Mouse (Mus musculus) stomach, postnatal 0 days (tissue): ENCODE data around the gene Mlxipl. TPM values are rescaled to one million over a fixed set of nuclear protein-coding genes. Genes with fewer than 3 reads are reported as not detected.

Source experiments
- ATAC-seq: fragments of 200-750 bp; cut with Nextera tagmentation; 2 replicates; pipeline ENCODE4 v1.8.0; 2017; ENCODE audit not compliant: low FRiP score, low TSS enrichment
- DNase-seq: peaks from one replicate; pipeline ENCODE4 v3.0.0-alpha.2; 2016; ENCODE audit warnings: low spot score
- H3K27ac ChIP-seq: fragments of 300-500 bp; sonication (generic); replicated peaks from 2 replicates; pipeline ENCODE4 v1.5.1; 2014; ENCODE audit warnings: mild to moderate bottlenecking, control low read depth
- H3K27me3 ChIP-seq: fragments of 300-500 bp; sonication (generic); 2 replicates; pipeline ENCODE4 v1.6.1; 2014; ENCODE audit warnings: low read length; ENCODE audit not compliant: control insufficient read depth, insufficient read depth
- H3K36me3 ChIP-seq: fragments of 300-500 bp; sonication (generic); 2 replicates; pipeline ENCODE4 v1.6.1; 2014; ENCODE audit warnings: low read length, mixed read lengths; ENCODE audit not compliant: control insufficient read depth, insufficient read depth
- H3K4me1 ChIP-seq: fragments of 300-500 bp; sonication (generic); replicated peaks from 2 replicates; pipeline ENCODE4 v1.6.1; 2014; ENCODE audit warnings: antibody characterized with exemption; ENCODE audit not compliant: control insufficient read depth, insufficient read depth
- H3K4me2 ChIP-seq: fragments of 300-500 bp; sonication (generic); replicated peaks from 2 replicates; pipeline ENCODE4 v1.6.1; 2014; ENCODE audit warnings: low read depth, mild to moderate bottlenecking, control low read depth, moderate library complexity
- H3K4me3 ChIP-seq: fragments of 300-500 bp; sonication (generic); 2 replicates; pipeline ENCODE4 v1.5.1; 2014; ENCODE audit warnings: low read depth, low read length, control low read depth
- H3K9ac ChIP-seq: fragments of 300-500 bp; sonication (generic); 2 replicates; pipeline ENCODE4 v1.6.1; 2014; ENCODE audit warnings: mild to moderate bottlenecking, low read length, control low read depth, mixed read lengths
- H3K9me3 ChIP-seq: fragments of 300-500 bp; sonication (generic); 2 replicates; pipeline ENCODE4 v1.6.1; 2016; ENCODE audit warnings: low read length; ENCODE audit not compliant: control insufficient read depth
- CTCF ChIP-seq: IDR thresholded peaks from 2 replicates; pipeline ENCODE4 v1.5.1; 2016; ENCODE audit warnings: antibody characterized with exemption, low read depth, mild to moderate bottlenecking, moderate library complexity
- EP300 ChIP-seq: optimal IDR thresholded peaks from 2 replicates; pipeline ENCODE3; 2016; ENCODE audit warnings: antibody characterized with exemption
- WGBS: fragments of 180-500 bp; shearing (Covaris S2); extraction: QIAGEN DNeasy Blood & Tissue Kit; methylation state at CpG from one replicate; pipeline ENCODE4 v1.1.7; 2014; 5-methylcytosine and 5-hydroxymethylcytosine counted together
- polyA plus RNA-seq: library from polyadenylated mRNA; unstranded; fragments of >200 nt; fragmentation: Nextera tagmentation; extraction: Ambion mirVana; gene quantifications from 2 replicates; pipeline ENCODE4 v1.2.1, GENCODE M21; 2015

The Mlxipl gene
- polyA plus RNA-seq, 1 experiment from 2014 or later = 0.22 TPM

DNA sequence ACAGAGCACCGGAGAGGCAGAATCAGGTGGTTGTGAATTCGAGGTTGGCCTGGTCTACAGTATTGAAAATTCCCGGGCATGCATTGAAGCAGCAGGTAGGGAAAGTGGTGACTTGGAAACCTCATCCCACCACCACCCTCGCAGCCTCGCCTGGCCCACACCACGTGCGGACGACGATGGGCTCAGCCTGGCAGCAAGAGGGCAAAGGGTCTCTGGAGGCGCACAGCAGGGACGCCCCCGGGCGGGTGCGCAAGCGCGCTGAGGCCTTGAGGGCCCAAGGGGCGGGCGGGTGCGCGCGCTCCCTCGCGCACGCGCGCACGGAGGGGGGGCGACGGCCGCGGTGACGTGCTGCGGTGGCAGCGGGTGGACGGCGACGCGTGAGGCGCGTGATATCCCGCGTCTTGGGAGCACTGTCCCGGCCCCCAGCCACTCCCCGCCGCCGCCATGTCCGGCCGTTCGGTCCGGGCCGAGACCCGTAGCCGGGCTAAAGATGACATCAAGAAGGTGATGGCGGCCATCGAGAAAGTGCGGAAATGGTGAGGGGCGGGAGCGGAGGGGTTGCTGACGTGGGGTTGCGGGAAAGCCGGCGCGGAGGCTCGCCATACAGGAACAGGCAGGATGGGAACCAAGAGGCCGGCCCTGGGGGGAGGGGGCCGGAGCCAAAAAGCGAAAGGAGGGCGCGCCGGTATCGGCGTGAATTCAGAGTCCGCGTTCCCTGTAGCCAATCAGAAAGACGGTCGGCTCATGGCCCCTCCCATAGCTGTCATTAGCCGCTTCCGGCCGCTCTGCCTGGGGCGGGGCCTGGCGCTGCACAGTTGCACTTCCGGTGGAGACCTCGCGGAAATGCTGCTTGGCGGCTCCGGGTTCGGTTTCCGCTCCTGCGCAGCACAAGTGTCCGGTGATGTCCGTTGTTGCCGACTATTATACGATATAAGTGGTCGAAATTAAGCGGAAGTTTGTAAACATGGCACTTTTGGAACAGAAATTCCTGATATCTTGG lies 78.7 kb downstream of the Mlxipl start, which contains the start of gene Bcl7b:
Bcl7b (plus strand) TSS at position 221 of the 1,000 bp plus-strand sequence.
- TF ChIP-seq EP300 (no peak), CTCF (peak; percentile 15; the same call in 1 of the 2 replicates)
- peak; percentile 98 for ATAC-seq
- no peaks in the 10 kb centered on the region for H3K9me3 ChIP-seq
- H3K27ac ChIP-seq = peak within 1 kb of the TSS; percentile 98
- H3K27me3 ChIP-seq = no peaks in the 10 kb centered on the region
- H3K4me3 ChIP-seq = peak within 1 kb of the TSS; percentile 72
- H3K36me3 ChIP-seq = peaks cover 5% of the 10 kb centered on the region; the same call in 1 of the 2 replicates
- H3K9ac ChIP-seq = peak within 1 kb of the TSS; percentile 88
- H3K4me1 ChIP-seq = peaks cover 3% of the 10 kb centered on the region; the same call in 1 of the 2 replicates
- H3K4me2 ChIP-seq = peak within 1 kb of the TSS; percentile 89
- WGBS = 2% methylated on average over 76 of the region's 95 CpGs
- peak; percentile 98 for DNase-seq

GRCm38 (mm10) chr5:135169479-135169878 lies 79.8 kb downstream of the Mlxipl start:
- WGBS = 87% methylated on average over 5 of the region's 5 CpGs
- no peak overlapping the region; the same call in 1 of the 2 replicates for H3K9ac ChIP-seq

GRCm38 (mm10) chr5:135171688-135172220 lies 82.1 kb downstream of the Mlxipl start:
- Histone ChIP-seq H3K4me1 (peaks cover 3% of the 10 kb centered on the region; the same call in 1 of the 2 replicates), H3K9ac (no peak overlapping the region), H3K27me3 (no peaks in the 10 kb centered on the region), H3K9me3 (no peaks in the 10 kb centered on the region), H3K36me3 (peaks cover 9% of the 10 kb centered on the region), H3K4me2 (no peak overlapping the region), H3K27ac (no peak overlapping the region), H3K4me3 (no peak overlapping the region)
- DNase-seq (no peak), ATAC-seq (no peak)
- TF ChIP-seq EP300 (no peak), CTCF (no peak)
- 88% methylated on average over 6 of the region's 6 CpGs for WGBS

More at GRCm38 (mm10) chr5:135169479-135169878, 79.8 kb downstream of the Mlxipl start:
- DNase-seq (no peak), ATAC-seq (no peak)
- peak overlapping the region; percentile 98 for H3K27ac ChIP-seq
- H3K9me3 ChIP-seq = no peaks in the 10 kb centered on the region
- H3K4me3 ChIP-seq = peak overlapping the region; percentile 72
- H3K27me3 ChIP-seq = no peaks in the 10 kb centered on the region
- H3K36me3 ChIP-seq = peaks cover 5% of the 10 kb centered on the region; the same call in 1 of the 2 replicates
- TF ChIP-seq CTCF (no peak), EP300 (no peak)
- H3K4me1 ChIP-seq = peaks cover 3% of the 10 kb centered on the region; the same call in 1 of the 2 replicates
- H3K4me2 ChIP-seq = peak overlapping the region; percentile 89

GRCm38 (mm10) chr5:135172986-135173385 lies 83.3 kb downstream of the Mlxipl start:
- 84% methylated on average over 5 of the region's 5 CpGs for WGBS
- Histone ChIP-seq H3K27ac (no peak overlapping the region), H3K4me3 (no peak overlapping the region), H3K4me1 (peaks cover 3% of the 10 kb centered on the region; the same call in 1 of the 2 replicates), H3K9me3 (no peaks in the 10 kb centered on the region), H3K9ac (no peak overlapping the region), H3K36me3 (peaks cover 9% of the 10 kb centered on the region), H3K4me2 (no peak overlapping the region), H3K27me3 (no peaks in the 10 kb centered on the region)
- DNase-seq (no peak), ATAC-seq (no peak)
- TF ChIP-seq CTCF (no peak), EP300 (no peak)

GRCm38 (mm10) chr5:135175086-135175485 lies 85.4 kb downstream of the Mlxipl start:
- ATAC-seq (no peak), DNase-seq (no peak)
- Histone ChIP-seq H3K9me3 (no peaks in the 10 kb centered on the region), H3K4me3 (no peak overlapping the region), H3K4me2 (no peak overlapping the region), H3K9ac (no peak overlapping the region), H3K27ac (no peak overlapping the region), H3K4me1 (no peaks in the 10 kb centered on the region), H3K27me3 (no peaks in the 10 kb centered on the region), H3K36me3 (peaks cover 22% of the 10 kb centered on the region)
- TF ChIP-seq EP300 (no peak), CTCF (no peak)
